Mouse (Mus musculus): ENCODE measurements around the gene Zc3h6. TPM values are rescaled to one million over a fixed set of nuclear protein-coding genes. Genes with fewer than 3 reads are reported as not detected.
A peak's percentile ranks its signal among the peaks of the same experiment; 100 is the strongest.

The Zc3h6 gene
- total RNA-seq, 2 experiments from 2014 or later = 1.3 to 6.3 TPM

GRCm38 (mm10) chr2:129020106-129020505 lies 52.9 kb downstream of the Zc3h6 start:
- ATAC-seq (replicated peaks; ENCODE audit: low FRiP score, poor library complexity, severe bottlenecking) = no peak

- no peak for ATAC-seq (replicated peaks; ENCODE audit: low FRiP score, poor library complexity, severe bottlenecking)
Observed at GRCm38 (mm10) chr2:129024820-129025219, 57.6 kb downstream of the Zc3h6 start.

GRCm38 (mm10) chr2:129035381-129035780 lies 68.2 kb downstream of the Zc3h6 start:
- ATAC-seq (replicated peaks; ENCODE audit: low FRiP score, poor library complexity, severe bottlenecking) = no peak

GRCm38 (mm10) chr2:129038426-129038936 lies 71.3 kb downstream of the Zc3h6 start:
- ATAC-seq (replicated peaks; ENCODE audit: low FRiP score, poor library complexity, severe bottlenecking) = no peak

GRCm38 (mm10) chr2:129038937-129039631 lies 71.9 kb downstream of the Zc3h6 start:
- no peak for ATAC-seq (replicated peaks; ENCODE audit: low FRiP score, poor library complexity, severe bottlenecking)

- no peak for ATAC-seq (replicated peaks; ENCODE audit: low FRiP score, poor library complexity, severe bottlenecking)
Observed at GRCm38 (mm10) chr2:129040567-129040966, 73.4 kb downstream of the Zc3h6 start.

GRCm38 (mm10) chr2:129046172-129046845 lies 79.1 kb downstream of the Zc3h6 start:
- no peak for ATAC-seq (replicated peaks; ENCODE audit: low FRiP score, poor library complexity, severe bottlenecking)

- no peak for ATAC-seq (replicated peaks; ENCODE audit: low FRiP score, poor library complexity, severe bottlenecking)
Observed at GRCm38 (mm10) chr2:129046846-129047196, 79.6 kb downstream of the Zc3h6 start.

- no peak for ATAC-seq (replicated peaks; ENCODE audit: low FRiP score, poor library complexity, severe bottlenecking)
Observed at GRCm38 (mm10) chr2:129047811-129048210, 80.6 kb downstream of the Zc3h6 start, which contains the start of gene Vinac1. Vinac1 (minus strand) TSS chr2:129048172.

GRCm38 (mm10) chr2:129052451-129052983 lies 85.3 kb downstream of the Zc3h6 start:
- ATAC-seq (replicated peaks; ENCODE audit: low FRiP score, poor library complexity, severe bottlenecking) = no peak

- ATAC-seq (replicated peaks; ENCODE audit: low FRiP score, poor library complexity, severe bottlenecking) = no peak
Observed at GRCm38 (mm10) chr2:129055741-129056140, 88.5 kb downstream of the Zc3h6 start.

- 0 out of 2 replicates have a peak, but pooled peaks have one; percentile 41 for ATAC-seq (replicated peaks; ENCODE audit: low FRiP score, poor library complexity, severe bottlenecking)
Observed at GRCm38 (mm10) chr2:129056597-129056996, 89.4 kb downstream of the Zc3h6 start.

GRCm38 (mm10) chr2:129057256-129057655 lies 90.1 kb downstream of the Zc3h6 start:
- no peak for ATAC-seq (replicated peaks; ENCODE audit: low FRiP score, poor library complexity, severe bottlenecking)

- ATAC-seq (replicated peaks; ENCODE audit: low FRiP score, poor library complexity, severe bottlenecking) = no peak
Observed at GRCm38 (mm10) chr2:129057920-129058361, 90.7 kb downstream of the Zc3h6 start.

GRCm38 (mm10) chr2:129061456-129062059 lies 94.4 kb downstream of the Zc3h6 start:
- no peak for ATAC-seq (replicated peaks; ENCODE audit: low FRiP score, poor library complexity, severe bottlenecking)

- ATAC-seq (replicated peaks; ENCODE audit: low FRiP score, poor library complexity, severe bottlenecking) = 0 out of 2 replicates have a peak, but pooled peaks have one; percentile 56
Observed at GRCm38 (mm10) chr2:129065437-129066282, 98.5 kb downstream of the Zc3h6 start, which contains the start of gene Ttl. Ttl (plus strand) TSS chr2:129065942.

- ATAC-seq (replicated peaks; ENCODE audit: low FRiP score, poor library complexity, severe bottlenecking) = 0 out of 2 replicates have a peak, but pooled peaks have one; percentile 42
Observed at GRCm38 (mm10) chr2:129066326-129066725, 99.1 kb downstream of the Zc3h6 start.
